Mouse (Mus musculus) MEL (cell line): ENCODE measurements around the gene Atxn7l1. TPM values are rescaled to one million over a fixed set of nuclear protein-coding genes. Genes with fewer than 3 reads are reported as not detected.

Source experiments
- DNase-seq: peaks from one replicate; pipeline ENCODE4 v3.0.0; 2011; ENCODE audit warnings: low read depth, low spot score
- H3K27ac ChIP-seq: 2 replicates; pipeline ENCODE4 v1.5.1; 2012; ENCODE audit warnings: low read depth, mild to moderate bottlenecking, control low read depth, low read length, moderate library complexity; ENCODE audit not compliant: control insufficient read depth
- H3K27me3 ChIP-seq, 2 experiments: fragments of 150-350 bp in 1 of 2; sonication (generic) in 1 of 2; 2 replicates each; pipeline ENCODE4 v1.6.1; 2012; ENCODE audit warnings: low read length in 2 of 2, mild to moderate bottlenecking in 2 of 2, improper control_type of control experiment in 1 of 2, moderate library complexity in 1 of 2; ENCODE audit not compliant: insufficient read depth in 2 of 2, control insufficient read depth in 1 of 2
- H3K36me3 ChIP-seq, 2 experiments: 2 replicates each; pipeline ENCODE4 v1.6.1; 2012 to 2014; ENCODE audit warnings: low read length in 2 of 2, improper control_type of control experiment in 1 of 2, inconsistent platforms in 1 of 2, mild to moderate bottlenecking in 1 of 2; ENCODE audit not compliant: insufficient read depth in 2 of 2, control insufficient read depth in 1 of 2
- H3K4me1 ChIP-seq, 2 experiments: fragments of 150-350 bp in 1 of 2; sonication (generic) in 1 of 2; 2 replicates each; pipeline ENCODE4 v1.6.1; 2012; ENCODE audit warnings: low read length in 2 of 2, improper control_type of control experiment in 1 of 2, mild to moderate bottlenecking in 1 of 2; ENCODE audit not compliant: insufficient read depth in 2 of 2, control insufficient read depth in 1 of 2
- H3K4me3 ChIP-seq, 2 experiments: fragments of 150-350 bp in 1 of 2; sonication (generic) in 1 of 2; 2 replicates each; pipeline ENCODE4 v1.5.1; 2012; ENCODE audit warnings: low read depth in 2 of 2, low read length in 2 of 2, mild to moderate bottlenecking in 2 of 2, moderate library complexity in 2 of 2, control low read depth in 1 of 2, improper control_type of control experiment in 1 of 2; ENCODE audit not compliant: control insufficient read depth in 1 of 2, insufficient read depth in 1 of 2
- H3K79me2 ChIP-seq: 2 replicates; pipeline ENCODE4 v1.6.1; 2012; ENCODE audit warnings: mild to moderate bottlenecking, low read length, moderate library complexity; ENCODE audit not compliant: control insufficient read depth, poor library complexity, insufficient read depth
- H3K9ac ChIP-seq: 2 replicates; pipeline ENCODE4 v1.6.1; 2012; ENCODE audit warnings: low read depth, mild to moderate bottlenecking, control low read depth, low read length, moderate library complexity; ENCODE audit not compliant: control insufficient read depth, poor library complexity, severe bottlenecking
- H3K9me3 ChIP-seq: fragments of 150-350 bp; sonication (generic); replicated peaks from 2 replicates; pipeline ENCODE4 v1.6.1; 2012; ENCODE audit warnings: mild to moderate bottlenecking, low read length, improper control_type of control experiment, moderate library complexity; ENCODE audit not compliant: insufficient read depth
- BHLHE40 ChIP-seq: IDR thresholded peaks from 2 replicates; pipeline ENCODE4 v1.6.1; 2012; ENCODE audit warnings: low read depth, mild to moderate bottlenecking, inconsistent platforms, low read length, improper control_type of control experiment, borderline replicate concordance
- CHD2 ChIP-seq: IDR thresholded peaks from 2 replicates; pipeline ENCODE4 v1.6.1; 2011; ENCODE audit warnings: low read length, improper control_type of control experiment
- CTCF ChIP-seq, 3 experiments: IDR thresholded peaks in 2 of 3; conservative IDR thresholded peaks in 1 of 3; 2 replicates each; pipeline ENCODE4 v1.5.1; 2011 to 2012; ENCODE audit warnings: low read length in 3 of 3, low read depth in 2 of 3, mild to moderate bottlenecking in 2 of 3, improper control_type of control experiment in 1 of 3, inconsistent platforms in 1 of 3, mixed read lengths in 1 of 3, moderate library complexity in 1 of 3; ENCODE audit not compliant: control insufficient read depth in 1 of 3, insufficient read depth in 1 of 3, poor library complexity in 1 of 3, severe bottlenecking in 1 of 3
- E2F4 ChIP-seq: IDR thresholded peaks from 2 replicates; pipeline ENCODE4 v1.6.1; 2011; ENCODE audit warnings: low read depth, low read length, improper control_type of control experiment, borderline replicate concordance
- EP300 ChIP-seq, 2 experiments: IDR thresholded peaks; 2 replicates each; pipeline ENCODE4 v1.6.1; 2011; ENCODE audit warnings: improper control_type of control experiment in 2 of 2, low read length in 2 of 2, low read depth in 1 of 2, mild to moderate bottlenecking in 1 of 2
- GATA1 ChIP-seq: IDR thresholded peaks from 2 replicates; pipeline ENCODE4 v1.6.1; 2011; ENCODE audit warnings: low read depth, low read length, improper control_type of control experiment
- JUND ChIP-seq: IDR thresholded peaks from 2 replicates; pipeline ENCODE4 v1.6.1; 2011; ENCODE audit warnings: low read depth, mild to moderate bottlenecking, improper control_type of control experiment, low read length
- KAT2A ChIP-seq: conservative IDR thresholded peaks from 2 replicates; pipeline ENCODE4 v1.6.1; 2012; ENCODE audit warnings: low read depth, low read length, improper control_type of control experiment, inconsistent platforms
- MAX ChIP-seq: IDR thresholded peaks from 2 replicates; pipeline ENCODE4 v1.6.1; 2011; ENCODE audit warnings: low read length, improper control_type of control experiment
- MAZ ChIP-seq: IDR thresholded peaks from 2 replicates; pipeline ENCODE4 v1.6.1; 2012; ENCODE audit warnings: low read depth, mild to moderate bottlenecking, inconsistent platforms, low read length, improper control_type of control experiment
- MEF2A ChIP-seq: IDR thresholded peaks from 2 replicates; pipeline ENCODE4 v1.6.1; 2014; ENCODE audit warnings: low read depth, mild to moderate bottlenecking, inconsistent platforms, low read length, improper control_type of control experiment; ENCODE audit not compliant: poor library complexity, insufficient replicate concordance, severe bottlenecking; ENCODE audit errors: extremely low read depth
- MYB ChIP-seq: IDR thresholded peaks from 2 replicates; pipeline ENCODE4 v1.6.1; 2011; ENCODE audit warnings: mild to moderate bottlenecking, low read depth, low read length, improper control_type of control experiment
- MYC ChIP-seq: IDR thresholded peaks from 2 replicates; pipeline ENCODE4 v1.6.1; 2011; ENCODE audit warnings: low read depth, mild to moderate bottlenecking, low read length, improper control_type of control experiment, moderate library complexity
- NELFE ChIP-seq: IDR thresholded peaks from 2 replicates; pipeline ENCODE4 v1.6.1; 2011; ENCODE audit warnings: low read depth, low read length, improper control_type of control experiment
- RAD21 ChIP-seq: IDR thresholded peaks from 2 replicates; pipeline ENCODE4 v1.6.1; 2011; ENCODE audit warnings: mild to moderate bottlenecking, low read depth, low read length, improper control_type of control experiment
- RCOR1 ChIP-seq: IDR thresholded peaks from 2 replicates; pipeline ENCODE4 v1.6.1; 2012; ENCODE audit warnings: low read depth, mild to moderate bottlenecking, inconsistent platforms, low read length, improper control_type of control experiment
- SMC3 ChIP-seq: IDR thresholded peaks from 2 replicates; pipeline ENCODE4 v1.6.1; 2011; ENCODE audit warnings: low read depth, low read length, improper control_type of control experiment
- TAL1 ChIP-seq: IDR thresholded peaks from 2 replicates; pipeline ENCODE4 v1.6.1; 2012; ENCODE audit warnings: mild to moderate bottlenecking, inconsistent platforms, low read length, moderate library complexity, mixed read lengths
- UBTF ChIP-seq: IDR thresholded peaks from 2 replicates; pipeline ENCODE4 v1.6.1; 2012; ENCODE audit warnings: low read depth, mild to moderate bottlenecking, inconsistent platforms, low read length, improper control_type of control experiment, moderate library complexity, borderline replicate concordance; ENCODE audit not compliant: insufficient read depth
- USF1 ChIP-seq: IDR thresholded peaks from 2 replicates; pipeline ENCODE4 v1.6.1; 2014; ENCODE audit warnings: low read depth, mild to moderate bottlenecking, inconsistent platforms, low read length, improper control_type of control experiment, moderate library complexity
- USF2 ChIP-seq, 2 experiments: IDR thresholded peaks; 2 replicates each; pipeline ENCODE4 v1.6.1; 2011 to 2012; ENCODE audit warnings: improper control_type of control experiment in 2 of 2, low read length in 2 of 2, borderline replicate concordance in 1 of 2, inconsistent platforms in 1 of 2, low read depth in 1 of 2, mild to moderate bottlenecking in 1 of 2; ENCODE audit not compliant: insufficient read depth in 1 of 2
- ZMIZ1 ChIP-seq: IDR thresholded peaks from 2 replicates; pipeline ENCODE4 v1.6.1; 2012; ENCODE audit warnings: low read depth, mild to moderate bottlenecking, inconsistent platforms, low read length, improper control_type of control experiment, moderate library complexity
- ZNF384 ChIP-seq: IDR thresholded peaks from 2 replicates; pipeline ENCODE4 v1.6.1; 2012; ENCODE audit warnings: low read depth, mild to moderate bottlenecking, inconsistent platforms, low read length, improper control_type of control experiment
- polyA plus RNA-seq, 2 experiments: library from polyadenylated mRNA; stranded (reverse) in 1 of 2; unstranded in 1 of 2; fragments of >175 nt in 1 of 2; fragments of >200 nt in 1 of 2; gene quantifications; 2 replicates each; pipeline versions ENCODE4 v1.2.1 to v1.2.4; 2012; ENCODE audit warnings: low replicate concordance in 2 of 2, low read depth in 1 of 2; ENCODE audit not compliant: insufficient read length in 2 of 2, insufficient read depth in 1 of 2, missing spikeins in 1 of 2
- total RNA-seq: library from RNA; depleted of rRNA; stranded (reverse); fragments of 300-350 nt; gene quantifications from 2 replicates; pipeline ENCODE4 v1.2.3, GENCODE M21; 2012

Atxn7l1 gene
- total and polyA plus RNA-seq, 3 experiments = 11.6 to 50.3 TPM; not detected in 1

DNA sequence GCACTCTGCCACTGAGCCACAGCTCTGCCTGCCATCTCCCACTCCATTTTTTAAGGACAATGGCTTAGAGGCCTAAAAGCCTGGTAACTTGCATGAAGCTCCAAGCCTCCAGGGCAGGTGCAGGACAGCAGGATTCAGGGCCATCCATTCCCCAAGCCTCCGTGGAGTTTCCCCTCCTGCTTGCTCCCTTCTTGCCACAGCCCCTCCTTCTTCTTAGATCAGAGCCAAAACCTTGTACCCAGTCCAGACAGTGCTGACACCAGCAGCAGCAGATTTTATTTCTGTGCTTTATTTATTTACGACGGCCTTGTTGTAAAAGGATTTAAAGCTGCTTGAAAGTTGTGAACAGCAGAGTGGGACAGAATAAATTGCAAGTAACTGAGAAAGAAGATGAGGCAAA, 140.2 kb downstream of the Atxn7l1 start:
- Histone ChIP-seq H3K9me3 (no peaks in the 10 kb centered on the region), H3K36me3 (no peaks in the 10 kb centered on the region), H3K4me1 (no peaks in the 10 kb centered on the region; a peak in 2 of 4 replicates), H3K79me2 (no peaks in the 10 kb centered on the region), H3K27ac (no peak overlapping the region), H3K27me3 (no peaks in the 10 kb centered on the region), H3K4me3 (no peak overlapping the region), H3K9ac (no peak overlapping the region)
- TF ChIP-seq MYC (no peak), USF1 (no peak), RAD21 (no peak), KAT2A (no peak), MYB (no peak), E2F4 (no peak), GATA1 (no peak), RCOR1 (no peak), ZMIZ1 (no peak), USF2 (IDR thresholded peaks at IDR 0.05; ENCODE audit: borderline replicate concordance in 1 of 2, insufficient read depth in 1 of 2, low read depth in 1 of 2, low read length in 2 of 2) (no peak), ZNF384 (no peak), EP300 (IDR thresholded peaks at IDR 0.05; ENCODE audit: low read depth in 1 of 2, low read length in 2 of 2) (no peak), JUND (no peak), UBTF (no peak), BHLHE40 (no peak), TAL1 (no peak), MAZ (no peak), MAX (no peak), MEF2A (no peak)
- DNase-seq = no peak

DNA sequence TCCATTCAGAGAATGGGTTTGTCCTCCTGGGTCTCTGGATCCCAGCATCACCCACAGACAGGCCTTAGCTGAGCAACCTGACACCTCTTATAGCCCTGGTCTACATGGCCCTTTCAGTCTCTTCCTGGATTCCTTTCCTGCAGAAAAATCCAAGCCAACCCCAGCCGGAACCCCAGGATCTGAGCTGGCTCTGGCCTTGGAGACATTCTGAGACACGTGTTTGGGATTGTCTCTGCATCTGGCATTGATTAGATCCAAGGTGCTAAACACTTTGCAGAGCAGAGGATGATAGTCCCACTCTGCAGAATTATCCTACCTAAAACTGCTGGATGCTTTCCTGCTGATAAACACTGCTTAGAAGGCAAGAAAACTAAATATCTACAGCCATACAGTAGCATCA, 141.3 kb downstream of the Atxn7l1 start:
- no peak for DNase-seq
- Histone ChIP-seq H3K9ac (no peak overlapping the region), H3K27ac (no peak overlapping the region), H3K27me3 (no peaks in the 10 kb centered on the region), H3K4me1 (no peaks in the 10 kb centered on the region; a peak in 2 of 4 replicates), H3K36me3 (no peaks in the 10 kb centered on the region)
- TF ChIP-seq CHD2 (no peak), JUND (no peak), NELFE (no peak), TAL1 (no peak), CTCF (IDR thresholded peaks at IDR 0.05 in 2 of 3, conservative IDR thresholded peaks at IDR 0.05 in 1 of 3; ENCODE audit: control insufficient read depth in 1 of 3, insufficient read depth in 1 of 3, low read depth in 2 of 3, low read length in 3 of 3, poor library complexity in 1 of 3, severe bottlenecking in 1 of 3) (no peak), BHLHE40 (no peak), SMC3 (no peak)
- TF ChIP-seq, all 39 proteins: peak for 0
- H3K79me2 ChIP-seq = no peaks in the 10 kb centered on the region
- no peaks in the 10 kb centered on the region for H3K9me3 ChIP-seq
- no peak overlapping the region for H3K4me3 ChIP-seq
